Mouse (Mus musculus): ENCODE data around the gene Prkd2.

DNA sequence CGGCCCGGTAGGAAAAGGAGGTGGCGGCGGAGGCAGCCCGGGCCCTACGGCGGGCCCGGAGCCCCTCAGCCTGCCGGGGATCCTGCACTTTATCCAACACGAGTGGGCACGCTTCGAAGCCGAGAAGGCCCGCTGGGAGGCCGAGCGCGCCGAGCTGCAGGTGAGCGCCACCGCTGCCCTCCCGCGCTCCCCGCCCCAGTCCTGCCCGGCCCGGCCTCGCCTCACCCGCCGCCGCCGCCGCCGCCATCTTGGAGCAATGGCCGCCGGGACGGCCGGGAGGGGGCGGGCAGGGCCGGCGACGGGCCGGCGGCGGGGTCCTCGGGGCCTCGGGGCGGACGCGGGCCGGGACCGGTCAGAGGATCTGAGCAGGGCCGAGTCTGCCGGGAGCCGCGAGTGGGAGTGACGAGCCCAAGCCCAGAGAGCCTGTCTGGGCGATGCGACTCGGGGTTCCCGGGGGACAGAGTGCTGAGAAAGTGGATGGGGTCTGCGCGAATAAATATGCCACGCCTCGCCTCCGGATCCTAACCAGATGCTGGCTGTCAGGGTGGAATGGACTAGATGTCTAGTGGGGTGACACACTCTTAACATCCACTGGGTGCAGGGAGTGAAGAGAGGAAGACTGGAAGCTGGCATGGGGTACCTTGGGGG, 26.1 kb upstream of the Prkd2 start, which contains the start of gene Fkrp:
- TF ChIP-seq POLR2A (IDR thresholded peaks at IDR 0.05; ENCODE audit: insufficient read depth, low read depth, low read length) (no peak), CTCF (IDR thresholded peaks at IDR 0.05) (peak; percentile 23; the same call in 1 of the 2 replicates), EP300 (IDR thresholded peaks at IDR 0.05; ENCODE audit: insufficient read depth, low read depth, low read length) (no peak)

Measured in heart, adult 2 months (tissue).